Mouse (Mus musculus) colon, adult 2 months (tissue): ENCODE data around the gene Ankar. TPM values are rescaled to one million over a fixed set of nuclear protein-coding genes. Genes with fewer than 3 reads are reported as not detected.

Experiments used
- polyA plus RNA-seq: library from polyadenylated mRNA; depleted of rRNA; stranded (reverse); fragments of >200 nt; gene quantifications from 2 replicates; pipeline ENCODE4 v1.2.3, GENCODE M21; 2012; rRNA removed

Ankar gene
- polyA plus RNA-seq, result not detected in 2 replicates

GRCm38 (mm10) chr1:72700479-72700878, at the start of gene Ankar:
TSS of gene Ankar (minus strand) at chr1:72700579.

GRCm38 (mm10) chr1:72710753-72711653, 10.6 kb upstream of the Ankar start, which contains the start of gene Rpl37a:
TSS of gene Rpl37a (plus strand) at chr1:72711290.

Other genes starting within 250 kb of the Ankar start
- 0.16 and 0.21 TPM in 2 replicates for gene March4, start 163.6 kb downstream of the Ankar start, polyA plus RNA-seq
- gene Smarcal1, start 117.3 kb downstream of the Ankar start, polyA plus RNA-seq, result 23.7 and 24.3 TPM in 2 replicates
- 483 and 606 TPM in 2 replicates for gene Rpl37a, start 10.7 kb upstream of the Ankar start, polyA plus RNA-seq
- gene Igfbp2, start 123.9 kb upstream of the Ankar start, polyA plus RNA-seq, result 194 and 210 TPM in 2 replicates
- 13.7 and 19.6 TPM in 2 replicates for gene Igfbp5, start 174.3 kb upstream of the Ankar start, polyA plus RNA-seq